Mouse (Mus musculus): ENCODE data around the gene Dennd5b. TPM values are rescaled to one million over a fixed set of nuclear protein-coding genes. Genes with fewer than 3 reads are reported as not detected.
A peak's percentile ranks its signal among the peaks of the same experiment; 100 is the strongest.

Dennd5b gene
- polyA plus RNA-seq (2016; fragmentation: Nextera tagmentation; extraction: Ambion mirVana): 19.1 and 20.2 TPM in 2 replicates

- Histone ChIP-seq H3K4me3 (peak within 1 kb of the TSS; percentile 74), H3K27ac (peak within 1 kb of the TSS; percentile 98), H3K4me1 (peaks cover 5% of the 10 kb centered on the region; the same call in 1 of the 2 replicates), H3K9me3 (replicated peaks) (no peaks in the 10 kb centered on the region), H3K36me3 (no peaks in the 10 kb centered on the region), H3K27me3 (no peaks in the 10 kb centered on the region), H3K9ac (peak within 1 kb of the TSS; percentile 92), H3K4me2 (replicated peaks) (peak within 1 kb of the TSS; percentile 66)
- peak; percentile 95 for ATAC-seq (ENCODE audit: low FRiP score)
- WGBS: under 1% methylated on average over 116 of the region's 124 CpGs
Observed at GRCm38 (mm10) chr6:149101076-149101942, at the start of gene Dennd5b. Dennd5b (minus strand) TSS chr6:149101680.

GRCm38 (mm10) chr6:149148436-149149229, 47.2 kb upstream of the Dennd5b start:
- Histone ChIP-seq H3K9ac (no peak overlapping the region), H3K4me3 (no peak overlapping the region), H3K27me3 (no peaks in the 10 kb centered on the region), H3K4me2 (replicated peaks) (no peak overlapping the region), H3K9me3 (replicated peaks) (no peaks in the 10 kb centered on the region), H3K27ac (no peak overlapping the region), H3K36me3 (peaks cover 12% of the 10 kb centered on the region), H3K4me1 (no peaks in the 10 kb centered on the region)
- WGBS: 88% methylated on average over 7 of the region's 7 CpGs
- no peak for ATAC-seq (ENCODE audit: low FRiP score)

- 100% methylated on average over 1 of the region's 1 CpGs for WGBS
- no peak overlapping the region for H3K9ac ChIP-seq
- 0 out of 2 replicates have a peak, but pooled peaks cover 4% of the 10 kb centered on the region for H3K36me3 ChIP-seq
- H3K4me2 ChIP-seq (replicated peaks): no peak overlapping the region
- no peak overlapping the region for H3K27ac ChIP-seq
- peaks cover 3% of the 10 kb centered on the region for H3K4me1 ChIP-seq
- H3K4me3 ChIP-seq: no peak overlapping the region
- ATAC-seq (ENCODE audit: low FRiP score): no peak
- H3K9me3 ChIP-seq (replicated peaks): no peaks in the 10 kb centered on the region
- no peaks in the 10 kb centered on the region for H3K27me3 ChIP-seq
Observed at GRCm38 (mm10) chr6:149145143-149145542, 43.7 kb upstream of the Dennd5b start.

- peak overlapping the region; percentile 41 for H3K4me3 ChIP-seq
- ATAC-seq (ENCODE audit: low FRiP score): peak; percentile 89
- 6% methylated on average over 36 of the region's 36 CpGs for WGBS
- peak overlapping the region; percentile 65 for H3K4me2 ChIP-seq (replicated peaks)
- peak overlapping the region; percentile 56 for H3K9ac ChIP-seq
- H3K27ac ChIP-seq: no peak overlapping the region
- no peaks in the 10 kb centered on the region for H3K9me3 ChIP-seq (replicated peaks)
- no peaks in the 10 kb centered on the region for H3K27me3 ChIP-seq
- H3K4me1 ChIP-seq: peaks cover 3% of the 10 kb centered on the region
- 0 out of 2 replicates have a peak, but pooled peaks cover 4% of the 10 kb centered on the region for H3K36me3 ChIP-seq
Observed at GRCm38 (mm10) chr6:149141393-149142173, 40.1 kb upstream of the Dennd5b start.

DNA sequence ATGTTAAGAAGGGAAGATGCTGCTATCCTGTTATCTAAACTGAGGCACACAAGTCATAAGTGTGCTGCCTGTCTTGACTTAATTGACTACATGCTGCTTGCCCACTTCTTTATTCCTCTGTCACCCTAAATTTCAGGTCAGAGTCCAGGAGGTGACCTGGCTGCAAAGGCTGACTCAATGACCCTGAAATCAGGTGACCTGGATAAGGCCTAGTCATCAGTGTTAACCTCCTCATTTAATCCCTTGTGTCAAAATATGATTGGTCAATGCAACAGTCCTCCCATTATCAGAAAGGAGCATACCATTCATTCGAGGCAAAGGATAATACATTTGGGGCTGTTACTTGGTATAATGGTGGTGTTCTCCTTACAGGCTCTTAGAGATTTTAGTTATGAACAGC, 38.0 kb upstream of the Dennd5b start, which contains the start of gene Etfbkmt:
Gene Etfbkmt, plus strand, starts transcription at position 379 of the 400 bp plus-strand sequence.
- no peak for ATAC-seq (ENCODE audit: low FRiP score)
- H3K4me1 ChIP-seq: peaks cover 3% of the 10 kb centered on the region
- no peaks in the 10 kb centered on the region for H3K36me3 ChIP-seq
- no peak within 1 kb of the TSS for H3K4me3 ChIP-seq
- 72% methylated on average over 1 of the region's 1 CpGs for WGBS
- H3K9ac ChIP-seq: no peak within 1 kb of the TSS
- no peak within 1 kb of the TSS for H3K4me2 ChIP-seq (replicated peaks)
- H3K9me3 ChIP-seq (replicated peaks): no peaks in the 10 kb centered on the region
- H3K27ac ChIP-seq: no peak within 1 kb of the TSS
- no peaks in the 10 kb centered on the region for H3K27me3 ChIP-seq

DNA sequence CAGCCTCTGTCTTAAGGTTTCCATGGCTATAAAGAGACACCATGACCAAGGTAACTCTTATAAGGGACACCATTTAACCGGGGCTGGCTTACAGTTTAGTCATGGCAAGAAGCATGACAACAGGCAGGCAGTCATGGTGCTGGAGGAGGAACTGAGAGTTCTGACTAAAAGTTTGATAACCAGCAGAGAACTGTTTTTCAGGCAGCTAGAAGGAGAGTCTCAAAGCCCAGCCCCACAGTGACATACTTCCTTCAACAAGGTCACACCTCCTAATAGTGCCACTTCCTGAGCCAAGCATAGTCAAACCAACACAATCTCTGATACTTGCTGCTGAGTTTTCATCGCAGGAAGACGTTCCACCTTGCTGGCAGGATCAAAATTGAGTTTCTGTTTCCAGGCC, 37.5 kb upstream of the Dennd5b start:
- Histone ChIP-seq H3K4me3 (no peak overlapping the region), H3K36me3 (no peaks in the 10 kb centered on the region), H3K4me1 (peaks cover 3% of the 10 kb centered on the region), H3K9me3 (replicated peaks) (no peaks in the 10 kb centered on the region), H3K4me2 (replicated peaks) (no peak overlapping the region), H3K27ac (no peak overlapping the region), H3K27me3 (no peaks in the 10 kb centered on the region), H3K9ac (no peak overlapping the region)
- no peak for ATAC-seq (ENCODE audit: low FRiP score)
- WGBS: 94% methylated on average over 3 of the region's 3 CpGs

DNA sequence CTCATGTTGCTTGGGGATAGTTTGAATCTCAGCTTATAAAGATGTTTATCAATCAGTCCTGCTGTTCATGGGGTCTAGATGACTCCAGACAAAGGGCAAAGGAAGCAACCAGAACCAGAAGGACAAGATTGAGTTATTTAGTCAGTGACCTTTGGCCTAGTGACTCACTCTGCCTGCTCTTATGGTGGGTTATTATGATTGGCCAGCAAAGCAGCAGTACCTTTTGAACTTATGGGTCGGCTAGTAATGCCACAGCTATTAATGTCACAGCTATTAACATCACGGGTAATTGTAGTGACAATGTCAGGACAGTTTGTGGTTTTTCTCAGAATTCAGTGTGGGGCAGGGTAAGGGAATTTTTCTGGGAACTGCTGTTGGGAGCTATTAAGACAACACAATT, 36.5 kb upstream of the Dennd5b start:
- Histone ChIP-seq H3K9me3 (replicated peaks) (no peaks in the 10 kb centered on the region), H3K4me3 (no peak overlapping the region), H3K9ac (no peak overlapping the region), H3K36me3 (no peaks in the 10 kb centered on the region), H3K4me2 (replicated peaks) (no peak overlapping the region), H3K27ac (no peak overlapping the region), H3K4me1 (peaks cover 3% of the 10 kb centered on the region), H3K27me3 (no peaks in the 10 kb centered on the region)
- ATAC-seq (ENCODE audit: low FRiP score): no peak
- WGBS: 80% methylated on average over 2 of the region's 2 CpGs

DNA sequence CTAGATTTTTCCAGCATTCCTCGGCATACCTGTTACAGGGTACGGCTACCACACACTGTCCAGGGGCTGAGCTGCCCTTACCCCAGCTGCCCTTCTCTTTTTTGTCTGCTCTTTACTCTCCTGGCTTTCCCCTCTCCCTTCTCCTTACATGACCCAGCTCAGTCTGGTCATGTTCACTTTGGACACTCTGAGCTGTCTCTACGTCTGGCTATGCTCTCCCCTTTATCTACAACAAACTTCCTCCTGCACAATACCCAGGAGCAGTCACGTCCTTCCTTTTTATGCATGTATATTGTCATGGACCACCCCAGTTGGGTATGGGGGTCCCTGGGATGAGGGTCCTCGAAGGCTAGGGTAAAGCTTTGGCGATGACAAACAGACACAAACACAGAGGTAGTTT, 34.2 kb upstream of the Dennd5b start:
- no peak for ATAC-seq (ENCODE audit: low FRiP score)
- Histone ChIP-seq H3K4me2 (replicated peaks) (no peak overlapping the region), H3K4me1 (no peaks in the 10 kb centered on the region), H3K9me3 (replicated peaks) (no peaks in the 10 kb centered on the region), H3K27ac (no peak overlapping the region), H3K36me3 (no peaks in the 10 kb centered on the region), H3K9ac (no peak overlapping the region), H3K27me3 (no peaks in the 10 kb centered on the region), H3K4me3 (no peak overlapping the region)
- WGBS: 83% methylated on average over 6 of the region's 6 CpGs

DNA sequence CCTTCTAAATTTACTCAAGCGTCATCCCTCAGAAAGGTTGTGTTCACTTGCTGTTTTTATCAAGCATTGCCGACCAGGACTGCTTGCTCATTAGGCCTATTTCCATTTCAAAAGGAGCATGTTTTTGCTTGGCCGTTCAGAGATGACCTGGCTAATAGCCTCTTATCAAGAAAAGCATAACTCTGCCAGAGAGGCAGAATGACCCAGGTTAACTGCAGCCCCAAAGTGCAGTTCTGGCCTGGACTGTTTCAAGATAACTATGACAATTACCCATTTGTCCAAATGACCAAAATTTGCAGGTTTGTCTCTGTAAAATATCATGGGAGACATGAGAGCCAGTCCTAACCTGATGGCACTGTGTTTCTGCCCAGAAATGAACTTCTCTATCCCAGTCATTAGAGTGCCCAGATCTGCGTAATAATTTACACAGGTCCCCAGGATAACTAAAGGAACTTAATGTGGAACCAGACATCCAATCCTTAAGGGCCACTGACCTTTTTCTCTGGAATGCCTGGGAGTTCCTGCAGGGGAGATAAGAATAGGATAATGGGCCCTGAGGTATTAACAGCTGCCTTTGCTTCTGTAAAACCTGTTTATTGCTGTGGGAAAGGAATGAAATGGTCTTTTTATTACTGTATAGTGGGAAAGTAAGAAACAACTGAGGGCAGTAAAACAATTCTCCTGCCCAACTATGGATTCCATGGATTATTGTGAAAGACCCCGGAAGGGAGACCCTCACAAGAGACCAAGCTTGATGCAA, 33.1 kb upstream of the Dennd5b start:
- no peak overlapping the region for H3K4me3 ChIP-seq
- no peak overlapping the region for H3K9ac ChIP-seq
- no peak overlapping the region for H3K4me2 ChIP-seq (replicated peaks)
- no peaks in the 10 kb centered on the region for H3K9me3 ChIP-seq (replicated peaks)
- H3K27ac ChIP-seq: no peak overlapping the region
- 27% methylated on average over 5 of the region's 5 CpGs for WGBS
- H3K27me3 ChIP-seq: no peaks in the 10 kb centered on the region
- no peaks in the 10 kb centered on the region for H3K36me3 ChIP-seq
- no peak for ATAC-seq (ENCODE audit: low FRiP score)
- no peaks in the 10 kb centered on the region for H3K4me1 ChIP-seq

GRCm38 (mm10) chr6:149132311-149133077, 31.0 kb upstream of the Dennd5b start:
- 0 out of 2 replicates have a peak, but pooled peaks have one; percentile 60 for ATAC-seq (ENCODE audit: low FRiP score)
- H3K27ac ChIP-seq: no peak overlapping the region
- H3K27me3 ChIP-seq: no peaks in the 10 kb centered on the region
- no peaks in the 10 kb centered on the region for H3K4me1 ChIP-seq
- no peak overlapping the region for H3K4me3 ChIP-seq
- no peaks in the 10 kb centered on the region for H3K9me3 ChIP-seq (replicated peaks)
- no peaks in the 10 kb centered on the region for H3K36me3 ChIP-seq
- H3K9ac ChIP-seq: no peak overlapping the region
- no peak overlapping the region for H3K4me2 ChIP-seq (replicated peaks)
- WGBS: 37% methylated on average over 5 of the region's 5 CpGs

DNA sequence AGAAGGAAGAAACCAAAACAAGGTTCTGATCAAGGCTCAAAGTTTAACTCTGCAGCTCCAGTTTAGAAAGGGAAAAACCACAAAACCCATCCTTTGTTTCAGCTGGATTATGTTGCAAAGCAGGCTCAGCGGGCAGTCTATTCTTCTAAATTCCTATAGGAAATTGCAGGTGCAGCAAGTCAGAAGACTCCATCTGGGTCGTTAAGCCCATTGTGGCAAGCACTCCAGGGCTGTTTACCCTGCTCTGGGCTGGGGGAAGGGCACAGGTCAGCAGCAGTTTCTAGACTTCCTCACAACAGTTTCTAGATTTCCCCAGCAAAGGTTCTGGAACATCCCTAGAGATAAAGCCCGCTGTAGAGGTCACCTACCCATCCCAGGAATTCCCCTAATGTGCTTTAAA, 29.6 kb upstream of the Dennd5b start:
- WGBS: 12% methylated on average over 3 of the region's 3 CpGs
- Histone ChIP-seq H3K4me2 (replicated peaks) (no peak overlapping the region), H3K27me3 (no peaks in the 10 kb centered on the region), H3K4me1 (no peaks in the 10 kb centered on the region), H3K9me3 (replicated peaks) (no peaks in the 10 kb centered on the region), H3K36me3 (no peaks in the 10 kb centered on the region), H3K4me3 (no peak overlapping the region), H3K9ac (no peak overlapping the region), H3K27ac (no peak overlapping the region)
- ATAC-seq (ENCODE audit: low FRiP score): no peak

All from hindbrain, embryonic 12.5 days (tissue).